Mouse (Mus musculus) embryonic facial prominence, embryonic 11.5 days (tissue): ENCODE measurements at regions not wholly inside any gene's neighbourhood (a gene's known extent, or its start where the extent isn't known, plus 50 kb on each side); places are given as distances from the start of the nearest gene placed in this dataset.

Source experiments
- ATAC-seq: fragments of 200-750 bp; cut with Nextera tagmentation; replicated peaks from 2 replicates; pipeline ENCODE4 v1.8.0; 2017; ENCODE audit warnings: low read depth; ENCODE audit not compliant: insufficient number of reproducible peaks, low FRiP score, low TSS enrichment
- DNase-seq: peaks from one replicate; pipeline ENCODE4 v3.0.0-alpha.2; 2015; ENCODE audit warnings: low spot score
- H3K27ac ChIP-seq: fragments of 300-500 bp; sonication (generic); replicated peaks from 2 replicates; pipeline ENCODE4 v1.5.1; 2014; ENCODE audit warnings: mild to moderate bottlenecking, low read depth, low read length, control low read depth
- H3K27me3 ChIP-seq: fragments of 300-500 bp; sonication (generic); 2 replicates; pipeline ENCODE4 v1.6.1; 2014; ENCODE audit warnings: mild to moderate bottlenecking, low read length, moderate library complexity, mixed read lengths; ENCODE audit not compliant: control insufficient read depth, insufficient read depth
- H3K36me3 ChIP-seq: fragments of 300-500 bp; sonication (generic); replicated peaks from 2 replicates; pipeline ENCODE4 v1.6.1; 2014; ENCODE audit warnings: low read depth, mild to moderate bottlenecking, low read length, moderate library complexity, mixed read lengths; ENCODE audit not compliant: control insufficient read depth, insufficient read depth
- H3K4me1 ChIP-seq: fragments of 300-500 bp; sonication (generic); 2 replicates; pipeline ENCODE4 v1.6.1; 2014; ENCODE audit warnings: low read length, mixed read lengths; ENCODE audit not compliant: control insufficient read depth, insufficient read depth
- H3K4me2 ChIP-seq: fragments of 300-500 bp; sonication (generic); 2 replicates; pipeline ENCODE4 v1.6.1; 2014; ENCODE audit warnings: low read depth, mild to moderate bottlenecking, control low read depth, low read length, moderate library complexity
- H3K4me3 ChIP-seq: fragments of 300-500 bp; sonication (generic); 2 replicates; pipeline ENCODE4 v1.5.1; 2014; ENCODE audit warnings: low read depth, low read length, control low read depth
- H3K9ac ChIP-seq: fragments of 300-500 bp; sonication (generic); replicated peaks from 2 replicates; pipeline ENCODE4 v1.6.1; 2014; ENCODE audit warnings: mild to moderate bottlenecking, control low read depth, low read length
- H3K9me3 ChIP-seq: fragments of 300-500 bp; sonication (generic); replicated peaks from 2 replicates; pipeline ENCODE4 v1.6.1; 2016; ENCODE audit warnings: mild to moderate bottlenecking, low read length, inconsistent platforms, mixed read lengths; ENCODE audit not compliant: control insufficient read depth
- WGBS: fragments of 180-500 bp; shearing (Covaris S2); extraction: QIAGEN DNeasy Blood & Tissue Kit; methylation state at CpG from one replicate; pipeline ENCODE4 v1.1.7; 2014; 5-methylcytosine and 5-hydroxymethylcytosine counted together

- ATAC-seq, result peak; percentile 44; the same call in 1 of the 2 replicates
- H3K27ac ChIP-seq, result no peak overlapping the region
- H3K4me1 ChIP-seq, result peaks cover 2% of the 10 kb centered on the region; the same call in 1 of the 2 replicates
- no peak overlapping the region for H3K9ac ChIP-seq
- H3K4me3 ChIP-seq, result no peak overlapping the region
- H3K4me2 ChIP-seq, result peak overlapping the region; percentile 29
- no peaks in the 10 kb centered on the region; the same call in 1 of the 2 replicates for H3K27me3 ChIP-seq
- 9% methylated on average over 24 of the region's 24 CpGs for WGBS
- no peaks in the 10 kb centered on the region for H3K36me3 ChIP-seq
- DNase-seq, result peak; percentile 55
- no peaks in the 10 kb centered on the region for H3K9me3 ChIP-seq
Measured at GRCm38 (mm10) chr12:106474501-106475165, 464.6 kb downstream of the Vrk1 start.

DNA sequence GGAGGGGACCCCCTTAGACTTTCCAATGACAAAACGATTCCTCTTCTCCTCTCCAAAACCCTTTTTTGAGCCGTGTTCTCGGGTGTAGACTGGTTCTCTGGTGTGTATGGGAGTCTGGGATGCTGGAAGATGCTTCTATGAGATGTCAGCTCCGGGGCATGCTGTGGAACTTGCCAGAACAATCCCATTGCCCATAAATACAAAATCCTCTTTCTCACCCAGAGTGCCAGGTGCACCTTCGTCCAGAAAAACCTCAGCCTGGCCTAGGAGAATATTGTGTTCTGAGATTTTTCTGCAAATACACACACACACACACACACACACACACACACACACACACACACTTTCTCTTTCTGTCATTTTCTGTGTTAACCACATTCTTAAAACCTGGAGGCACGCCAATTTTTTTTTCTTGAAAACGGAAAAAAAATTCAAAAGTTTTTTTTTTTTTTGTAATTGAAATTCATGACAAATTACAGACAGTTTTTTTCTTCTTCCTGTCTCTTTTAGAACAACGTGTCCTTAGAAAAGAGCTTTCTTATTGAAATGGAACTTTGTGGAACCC lies 465.5 kb downstream of the Vrk1 start:
- Histone ChIP-seq H3K27me3 (peaks cover 5% of the 10 kb centered on the region), H3K4me1 (peaks cover 2% of the 10 kb centered on the region; the same call in 1 of the 2 replicates)
- ATAC-seq, result no peak

GRCm38 (mm10) chr12:106477040-106477665 lies 467.1 kb downstream of the Vrk1 start:
- Histone ChIP-seq H3K4me3 (no peak overlapping the region), H3K4me1 (peaks cover 2% of the 10 kb centered on the region; the same call in 1 of the 2 replicates), H3K9ac (no peak overlapping the region), H3K4me2 (no peak overlapping the region), H3K27me3 (peaks cover 15% of the 10 kb centered on the region), H3K9me3 (no peaks in the 10 kb centered on the region), H3K36me3 (no peaks in the 10 kb centered on the region), H3K27ac (no peak overlapping the region)
- 14% methylated on average over 8 of the region's 8 CpGs for WGBS
- ATAC-seq (no peak), DNase-seq (peak; percentile 62)

More for the DNA sequence above, 465.5 kb downstream of the Vrk1 start:
- H3K9me3 ChIP-seq, result no peaks in the 10 kb centered on the region
- no peak overlapping the region for H3K9ac ChIP-seq
- no peak overlapping the region for H3K4me2 ChIP-seq
- H3K36me3 ChIP-seq, result no peaks in the 10 kb centered on the region
- H3K4me3 ChIP-seq, result no peak overlapping the region
- no peak for DNase-seq
- H3K27ac ChIP-seq, result no peak overlapping the region
- WGBS, result 62% methylated on average over 8 of the region's 8 CpGs

- Histone ChIP-seq H3K9me3 (no peaks in the 10 kb centered on the region), H3K4me1 (peaks cover 2% of the 10 kb centered on the region; the same call in 1 of the 2 replicates), H3K27ac (no peak overlapping the region), H3K9ac (no peak overlapping the region), H3K4me2 (no peak overlapping the region), H3K27me3 (peaks cover 17% of the 10 kb centered on the region), H3K4me3 (no peak overlapping the region), H3K36me3 (no peaks in the 10 kb centered on the region)
- DNase-seq (no peak), ATAC-seq (no peak)
- 18% methylated on average over 4 of the region's 4 CpGs for WGBS
Measured at GRCm38 (mm10) chr12:106477731-106478130, 467.7 kb downstream of the Vrk1 start.

- peak overlapping the region; percentile 16; the same call in 1 of the 2 replicates for H3K4me3 ChIP-seq
- under 1% methylated on average over 18 of the region's 18 CpGs for WGBS
- H3K4me2 ChIP-seq, result peak overlapping the region; percentile 29
- peak; percentile 48 for DNase-seq
- H3K9me3 ChIP-seq, result no peaks in the 10 kb centered on the region
- peaks cover 2% of the 10 kb centered on the region; the same call in 1 of the 2 replicates for H3K4me1 ChIP-seq
- ATAC-seq, result no peak
- H3K9ac ChIP-seq, result no peak overlapping the region
- H3K27me3 ChIP-seq, result peaks cover 17% of the 10 kb centered on the region
- no peak overlapping the region for H3K27ac ChIP-seq
- H3K36me3 ChIP-seq, result no peaks in the 10 kb centered on the region
Measured at GRCm38 (mm10) chr12:106478381-106478781, 468.4 kb downstream of the Vrk1 start.

DNA sequence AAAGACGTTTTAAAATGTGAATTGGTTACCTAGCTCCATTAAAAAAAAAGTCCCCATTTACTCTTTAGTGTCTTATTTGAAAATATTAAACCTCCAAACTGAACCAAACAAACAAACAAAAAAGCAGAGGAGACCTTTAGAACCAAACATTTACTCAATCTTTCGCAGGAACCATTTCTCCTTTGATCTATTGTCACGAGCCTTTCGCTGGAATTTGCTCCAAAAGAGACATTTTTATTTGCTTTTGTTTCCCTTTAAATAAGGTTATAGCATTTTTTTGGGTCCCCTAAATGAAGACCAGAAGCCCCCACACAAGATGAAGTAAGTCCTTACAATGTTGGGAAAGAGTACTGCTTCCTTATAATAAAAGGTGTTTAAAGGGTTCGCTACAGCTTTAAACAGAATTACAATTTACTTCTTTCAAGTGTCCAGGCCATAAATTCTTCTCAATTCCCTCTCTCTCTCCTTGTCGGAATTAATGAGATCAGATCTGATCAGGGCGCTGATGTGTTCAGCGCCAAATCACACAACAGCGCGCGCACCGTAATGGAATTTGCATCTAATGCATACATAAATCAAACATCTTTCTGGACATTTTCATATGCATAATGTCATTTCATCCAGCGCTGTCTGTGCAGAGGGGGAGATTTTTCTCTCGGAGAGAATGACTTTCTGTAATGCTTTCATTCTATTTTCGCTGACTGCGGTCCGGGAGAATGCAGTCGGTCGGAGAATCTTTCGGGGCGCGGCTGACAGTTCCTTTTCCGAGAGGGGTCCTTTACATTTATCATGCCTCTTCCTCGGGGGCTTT lies 469.2 kb downstream of the Vrk1 start:
- under 1% methylated on average over 24 of the region's 24 CpGs for WGBS

GRCm38 (mm10) chr12:106479878-106480194 lies 469.8 kb downstream of the Vrk1 start:
- Histone ChIP-seq H3K9ac (no peak overlapping the region), H3K4me3 (no peak overlapping the region), H3K36me3 (no peaks in the 10 kb centered on the region), H3K4me2 (peak overlapping the region; percentile 32), H3K9me3 (no peaks in the 10 kb centered on the region), H3K27me3 (peaks cover 17% of the 10 kb centered on the region), H3K27ac (no peak overlapping the region), H3K4me1 (peaks cover 2% of the 10 kb centered on the region; the same call in 1 of the 2 replicates)
- ATAC-seq (no peak), DNase-seq (peak; percentile 35)
- 4% methylated on average over 6 of the region's 6 CpGs for WGBS

More for the DNA sequence above, 469.2 kb downstream of the Vrk1 start:
- peak; percentile 30 for DNase-seq
- Histone ChIP-seq H3K36me3 (no peaks in the 10 kb centered on the region), H3K9me3 (no peaks in the 10 kb centered on the region), H3K4me1 (peaks cover 2% of the 10 kb centered on the region; the same call in 1 of the 2 replicates), H3K9ac (no peak overlapping the region), H3K4me3 (no peak overlapping the region), H3K27me3 (peaks cover 17% of the 10 kb centered on the region), H3K4me2 (peak overlapping the region; percentile 32), H3K27ac (no peak overlapping the region)
- ATAC-seq, result no peak
